ENCODE assay signal across 28 mouse cellular contexts in the genomic region with DNA sequence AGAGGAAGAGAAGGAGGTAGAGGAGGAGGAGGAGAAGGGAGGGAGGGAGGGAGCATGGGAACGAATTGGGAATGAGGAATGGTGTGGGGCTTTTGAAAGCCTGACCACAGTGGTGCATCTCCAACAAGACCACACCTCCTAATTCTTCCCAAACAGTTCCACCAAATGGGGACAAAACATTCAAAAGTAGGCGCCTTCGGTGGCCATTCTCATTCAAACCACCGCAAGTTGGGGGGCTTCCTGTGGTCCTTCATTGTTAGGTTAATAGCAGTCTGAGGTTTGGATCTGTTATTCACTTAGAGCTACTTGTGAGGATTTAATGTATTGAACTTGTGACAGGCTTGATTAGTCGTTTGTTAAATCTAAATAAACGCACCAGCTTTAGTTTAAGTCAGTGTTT. TPM values are rescaled to one million over a fixed set of nuclear protein-coding genes. Genes with fewer than 3 reads are reported as not detected.
DNase-seq lines count a peak whose midpoint lies in the region; ATAC-seq and TF ChIP-seq lines count a peak whose summit lies in the region.
"Had no signal": no experiment of that assay in that cellular context is flagged by ENCODE, and none has a peak within 500 bp of the region (broad histone marks: within the 10 kb centered on the region; RNA-seq: fewer than 3 reads in every experiment).

No protein-coding gene starts in this region.

- no peak for ATAC-seq in stomach, embryonic 15.5 days (ENCODE audit: insufficient read depth, low FRiP score, low read depth)
- ATAC-seq in stomach, postnatal 0 days (ENCODE audit: low FRiP score, low TSS enrichment): no peak
- ATAC-seq in forebrain, postnatal 0 days: no peak
- ATAC-seq: CD4-positive, CD25-positive, alpha-beta regulatory T cell, adult 4 months; forebrain, embryonic 14.5 days; forebrain, embryonic 16.5 days had no signal

- H3K9me3 ChIP-seq in stomach, embryonic 15.5 days: no peaks in the 10 kb centered on the region
- H3K9me3 ChIP-seq in stomach, postnatal 0 days (ENCODE audit: control insufficient read depth, low read length): no peaks in the 10 kb centered on the region
- no peaks in the 10 kb centered on the region for H3K9me3 ChIP-seq in forebrain, postnatal 0 days (ENCODE audit: low read length)
- H3K9me3 ChIP-seq: embryonic facial prominence, embryonic 13.5 days; embryonic facial prominence, embryonic 15.5 days; forebrain, embryonic 10.5 days had no signal

- H3K9ac ChIP-seq in stomach, embryonic 15.5 days: no peak overlapping the region
- no peak overlapping the region for H3K9ac ChIP-seq in stomach, postnatal 0 days (ENCODE audit: low read length)
- H3K9ac ChIP-seq in forebrain, postnatal 0 days: no peak overlapping the region
- H3K9ac ChIP-seq: embryonic facial prominence, embryonic 13.5 days; embryonic facial prominence, embryonic 15.5 days; forebrain, embryonic 12.5 days had no signal

- peak; percentile 43 for DNase-seq in heart, adult 11 months
- no peak for DNase-seq in heart, adult 18-20 months
- DNase-seq in stomach, postnatal 0 days (ENCODE audit: low spot score): no peak
- peak; percentile 64 for DNase-seq in ZHBTc4 (ENCODE audit: low read depth, low spot score)
- DNase-seq in forebrain, postnatal 0 days: no peak
- DNase-seq: adrenal gland, adult 2 months; adrenal gland, postnatal 10 days; adrenal gland, postnatal 25 days; B cell, adult 2 months; cerebellum, adult 11 months; cerebellum, adult 18-20 months; cerebellum, adult 8-10 months; cerebellum, adult 9-11 months; cerebellum, postnatal 14 days; cerebellum, postnatal 36 days; embryo, embryonic 11 days had no signal

- H3K36me3 ChIP-seq in stomach, embryonic 15.5 days: peaks cover 15% of the 10 kb centered on the region
- peaks cover 3% of the 10 kb centered on the region; the same call in 1 of the 2 replicates for H3K36me3 ChIP-seq in stomach, postnatal 0 days (ENCODE audit: control insufficient read depth, insufficient read depth, low read length)
- peaks cover 21% of the 10 kb centered on the region; the same call in 1 of the 2 replicates for H3K36me3 ChIP-seq in forebrain, postnatal 0 days (ENCODE audit: insufficient read depth)

- no peak for TF ChIP-seq CTCF in stomach, postnatal 0 days (IDR thresholded peaks at IDR 0.05; ENCODE audit: low read depth)
- TF ChIP-seq CTCF in forebrain, postnatal 0 days (IDR thresholded peaks at IDR 0.05; ENCODE audit: low read depth): no peak

- H3K4me3 ChIP-seq in stomach, embryonic 15.5 days (replicated peaks): no peak overlapping the region
- H3K4me3 ChIP-seq in stomach, postnatal 0 days (ENCODE audit: low read depth, low read length): no peak overlapping the region
- H3K4me3 ChIP-seq in forebrain, postnatal 0 days (ENCODE audit: low read depth, low read length): no peak overlapping the region
- H3K4me3 ChIP-seq: embryonic facial prominence, embryonic 13.5 days; embryonic facial prominence, embryonic 15.5 days; erythroblast, embryonic 14.5 days; forebrain, embryonic 10.5 days; forebrain, embryonic 12.5 days had no signal

- H3K27ac ChIP-seq in stomach, embryonic 15.5 days: peak overlapping the region; percentile 61
- no peak overlapping the region for H3K27ac ChIP-seq in stomach, postnatal 0 days (replicated peaks)
- no peak overlapping the region for H3K27ac ChIP-seq in forebrain, postnatal 0 days (ENCODE audit: low read depth, low read length)
- H3K27ac ChIP-seq: embryonic facial prominence, embryonic 13.5 days; forebrain, embryonic 10.5 days; forebrain, embryonic 12.5 days had no signal

- TF ChIP-seq EP300 in stomach, postnatal 0 days (optimal IDR thresholded peaks at IDR 0.05): no peak

- no peak overlapping the region for H3K4me2 ChIP-seq in stomach, embryonic 15.5 days
- H3K4me2 ChIP-seq in stomach, postnatal 0 days (replicated peaks; ENCODE audit: low read depth): no peak overlapping the region
- no peak overlapping the region for H3K4me2 ChIP-seq in forebrain, postnatal 0 days (ENCODE audit: low read depth)
- H3K4me2 ChIP-seq: embryonic facial prominence, embryonic 13.5 days; embryonic facial prominence, embryonic 15.5 days; forebrain, embryonic 12.5 days had no signal

- 60% methylated on average over 6 of the region's 6 CpGs for WGBS in stomach, embryonic 15.5 days
- 49% methylated on average over 6 of the region's 6 CpGs for WGBS in stomach, postnatal 0 days
- 54% methylated on average over 6 of the region's 6 CpGs for WGBS in forebrain, postnatal 0 days

- no peaks in the 10 kb centered on the region for H3K27me3 ChIP-seq in stomach, embryonic 15.5 days (replicated peaks)
- H3K27me3 ChIP-seq in stomach, postnatal 0 days (ENCODE audit: control insufficient read depth, insufficient read depth, low read length): no peaks in the 10 kb centered on the region
- H3K27me3 ChIP-seq in forebrain, postnatal 0 days (ENCODE audit: insufficient read depth, low read length): no peaks in the 10 kb centered on the region
- H3K27me3 ChIP-seq: CH12.LX; embryonic facial prominence, embryonic 13.5 days; embryonic facial prominence, embryonic 15.5 days; forebrain, embryonic 12.5 days had no signal

- no peaks in the 10 kb centered on the region for H3K4me1 ChIP-seq in stomach, embryonic 15.5 days
- no peaks in the 10 kb centered on the region for H3K4me1 ChIP-seq in stomach, postnatal 0 days (replicated peaks; ENCODE audit: control insufficient read depth, insufficient read depth)
- no peaks in the 10 kb centered on the region; the same call in 1 of the 2 replicates for H3K4me1 ChIP-seq in forebrain, postnatal 0 days (ENCODE audit: insufficient read depth)
- H3K4me1 ChIP-seq: embryonic facial prominence, embryonic 13.5 days; embryonic facial prominence, embryonic 15.5 days; forebrain, embryonic 10.5 days; forebrain, embryonic 12.5 days had no signal

RNA-seq across cellular contexts. Expression of gene Cavin4, which starts 38.4 kb away (rescaled TPM):
- total RNA-seq in heart, adult 18-20 months (2021): 100 to 1,000 TPM; 108 to 118 TPM
- polyA plus RNA-seq in stomach, embryonic 15.5 days (2015; fragmentation: Nextera tagmentation; extraction: Ambion mirVana): 0.59 and 1.2 TPM in 2 replicates
- 0.39 and 0.40 TPM in 2 replicates for polyA plus RNA-seq in stomach, postnatal 0 days (2015; fragmentation: Nextera tagmentation; extraction: Ambion mirVana)
- 2.1 and 3.2 TPM in 2 replicates for total RNA-seq in forebrain, postnatal 0 days (2014; rRNA removed)
- polyA plus RNA-seq in forebrain, postnatal 0 days (2015; fragmentation: Nextera tagmentation; extraction: Ambion mirVana): 0.94 and 1.4 TPM in 2 replicates
- total RNA-seq: common myeloid progenitor, adult 5-6 weeks; MEL had no signal
- polyA plus RNA-seq: adrenal gland, adult 2 months; CD4-positive, CD25-positive, alpha-beta regulatory T cell, adult 4 months; erythroblast, embryonic 14.5 days had no signal

RNA-seq across cellular contexts. Expression of gene Tmeff1, which starts 40.0 kb away (rescaled TPM):
- total RNA-seq in heart, adult 18-20 months (2021): 10 to 100 TPM; 10.7 TPM
- polyA plus RNA-seq in stomach, embryonic 15.5 days (2015; fragmentation: Nextera tagmentation; extraction: Ambion mirVana): 52.2 and 53.9 TPM in 2 replicates
- 16.7 and 16.8 TPM in 2 replicates for polyA plus RNA-seq in stomach, postnatal 0 days (2015; fragmentation: Nextera tagmentation; extraction: Ambion mirVana)
- total RNA-seq in forebrain, postnatal 0 days (2014; rRNA removed): 331 and 345 TPM in 2 replicates
- polyA plus RNA-seq in forebrain, postnatal 0 days (2015; fragmentation: Nextera tagmentation; extraction: Ambion mirVana): 189 and 202 TPM in 2 replicates
- total RNA-seq: common myeloid progenitor, adult 5-6 weeks; MEL had no signal

Comparison
In these comparisons a context has a peak if more than half of its experiments do, and no peak if none do; other contexts are left out.
1. DNase-seq: peak in heart, adult 11 months (single experiment) and ZHBTc4 (single experiment); none in heart, adult 18-20 months (0 of 2), stomach, postnatal 0 days (single experiment) and forebrain, postnatal 0 days (single experiment).